17 mouse cellular contexts compared by ENCODE assay signal in genomic region chr13:30193363-30193762, GRCm38 (mm10). TPM values are rescaled to one million over a fixed set of nuclear protein-coding genes. Genes with fewer than 3 reads are reported as not detected.
DNase-seq lines count a peak whose midpoint lies in the region; ATAC-seq and TF ChIP-seq lines count a peak whose summit lies in the region.
"Had no signal": no experiment of that assay in that cellular context is flagged by ENCODE, and none has a peak within 500 bp of the region (broad histone marks: within the 10 kb centered on the region; RNA-seq: fewer than 3 reads in every experiment).

No protein-coding gene starts in this region.

- no peaks in the 10 kb centered on the region for H3K27me3 ChIP-seq in liver, embryonic 14.5 days (ENCODE audit: control insufficient read depth, insufficient read depth, low read length)
- no peaks in the 10 kb centered on the region for H3K27me3 ChIP-seq in liver, postnatal 0 days (ENCODE audit: insufficient read depth, low read length)
- H3K27me3 ChIP-seq: forebrain, embryonic 15.5 days; limb, embryonic 12.5 days; liver, embryonic 15.5 days had no signal

- H3K9ac ChIP-seq in liver, embryonic 14.5 days (replicated peaks) = no peak overlapping the region
- no peak overlapping the region for H3K9ac ChIP-seq in liver, postnatal 0 days (replicated peaks)
- H3K9ac ChIP-seq: forebrain, embryonic 15.5 days; hindbrain, embryonic 14.5 days; limb, embryonic 12.5 days; liver, embryonic 15.5 days had no signal

- H3K9me3 ChIP-seq in liver, embryonic 14.5 days (ENCODE audit: control insufficient read depth, low read length) = no peaks in the 10 kb centered on the region
- H3K9me3 ChIP-seq in liver, postnatal 0 days (ENCODE audit: low read length) = no peaks in the 10 kb centered on the region
- H3K9me3 ChIP-seq: forebrain, embryonic 15.5 days; limb, embryonic 12.5 days; liver, embryonic 15.5 days had no signal

- TF ChIP-seq EP300 in liver, embryonic 14.5 days (IDR thresholded peaks at IDR 0.05; ENCODE audit: low read depth) = no peak
- no peak for TF ChIP-seq EP300 in liver, postnatal 0 days (IDR thresholded peaks at IDR 0.05; ENCODE audit: low read depth)

- peak; percentile 28; the same call in 1 of the 2 replicates for TF ChIP-seq CTCF in liver, embryonic 14.5 days (IDR thresholded peaks at IDR 0.05; ENCODE audit: low read depth)
- no peak; the same call in 1 of the 2 replicates for TF ChIP-seq CTCF in liver, postnatal 0 days (IDR thresholded peaks at IDR 0.05; ENCODE audit: low read depth)

- no peak overlapping the region for H3K4me3 ChIP-seq in liver, embryonic 14.5 days (ENCODE audit: insufficient read depth in 1 of 2, low read depth in 2 of 2, low read length in 2 of 2)
- H3K4me3 ChIP-seq in liver, postnatal 0 days (ENCODE audit: low read depth, low read length) = no peak overlapping the region
- H3K4me3 ChIP-seq: forebrain, embryonic 15.5 days; limb, embryonic 12.5 days; liver, embryonic 15.5 days had no signal

- H3K4me2 ChIP-seq in liver, embryonic 14.5 days (ENCODE audit: low read depth) = no peak overlapping the region
- H3K4me2 ChIP-seq in liver, postnatal 0 days (ENCODE audit: low read depth, low read length) = no peak overlapping the region
- H3K4me2 ChIP-seq: forebrain, embryonic 15.5 days; hindbrain, embryonic 14.5 days; limb, embryonic 12.5 days; liver, embryonic 15.5 days had no signal

- 35% methylated on average over 4 of the region's 4 CpGs for WGBS in liver, embryonic 14.5 days (ENCODE audit: insufficient replicate concordance)
- 51% methylated on average over 4 of the region's 4 CpGs for WGBS in liver, postnatal 0 days (ENCODE audit: insufficient replicate concordance)

- no peak overlapping the region for H3K27ac ChIP-seq in liver, embryonic 14.5 days
- no peak overlapping the region for H3K27ac ChIP-seq in liver, postnatal 0 days (ENCODE audit: low read depth)
- H3K27ac ChIP-seq: forebrain, embryonic 15.5 days; hindbrain, embryonic 14.5 days; limb, embryonic 12.5 days; liver, embryonic 15.5 days had no signal

- H3K36me3 ChIP-seq in liver, embryonic 14.5 days (replicated peaks; ENCODE audit: control insufficient read depth, insufficient read depth, low read depth) = no peaks in the 10 kb centered on the region
- no peaks in the 10 kb centered on the region for H3K36me3 ChIP-seq in liver, postnatal 0 days (replicated peaks; ENCODE audit: insufficient read depth, low read length)
- H3K36me3 ChIP-seq: forebrain, embryonic 15.5 days; limb, embryonic 12.5 days; liver, embryonic 15.5 days had no signal

- no peaks in the 10 kb centered on the region for H3K4me1 ChIP-seq in liver, embryonic 14.5 days (replicated peaks; ENCODE audit: control insufficient read depth in 2 of 2, insufficient read depth in 2 of 2, low read length in 1 of 2)
- no peaks in the 10 kb centered on the region for H3K4me1 ChIP-seq in liver, postnatal 0 days (ENCODE audit: insufficient read depth)
- H3K4me1 ChIP-seq: forebrain, embryonic 15.5 days; liver, embryonic 15.5 days had no signal

- DNase-seq in liver, embryonic 14.5 days (ENCODE audit: low read depth in 3 of 3, low spot score in 3 of 3) = no peak
- DNase-seq in liver, postnatal 0 days = no peak
- peak; percentile 11 for DNase-seq in thymus, postnatal 25 days
- DNase-seq in spleen, postnatal 14 days (ENCODE audit: low spot score in 2 of 2) = no peak
- DNase-seq in adrenal gland, postnatal 14 days = no peak
- DNase-seq: adrenal gland, adult 8-10 months; cerebellum, adult 9-11 months; heart, adult 18-20 months; kidney, adult 8-10 months; midbrain, embryonic 14.5 days; right cerebral cortex, postnatal 14 days had no signal

- ATAC-seq in liver, embryonic 14.5 days (ENCODE audit: insufficient read depth) = no peak
- ATAC-seq in liver, postnatal 0 days = no peak
- peak; percentile 32 for ATAC-seq in CD4-positive, CD25-positive, alpha-beta regulatory T cell, adult 4 months
- peak; percentile 19; the same call in 1 of the 2 replicates for ATAC-seq in common myeloid progenitor, adult 5-6 weeks (replicated peaks; ENCODE audit: low read depth, poor library complexity, severe bottlenecking)
- ATAC-seq: forebrain, embryonic 15.5 days had no signal

RNA-seq across cellular contexts. Expression of gene Mboat1, which starts 57.1 kb away (rescaled TPM):
- 0.60 and 0.65 TPM in 2 replicates for polyA plus RNA-seq in liver, embryonic 14.5 days (2012; rRNA removed)
- polyA plus RNA-seq in liver, embryonic 14.5 days (2014; fragmentation: Nextera tagmentation; extraction: Ambion mirVana) = 1.2 and 1.4 TPM in 2 replicates
- polyA plus RNA-seq in liver, postnatal 0 days (2015; fragmentation: Nextera tagmentation; extraction: Ambion mirVana) = 1.1 and 1.5 TPM in 2 replicates
- polyA plus RNA-seq in CD4-positive, CD25-positive, alpha-beta regulatory T cell, adult 4 months (2017; shearing (Covaris generic)) = 1 to 10 TPM; 9.6 to 9.8 TPM
- 6.1 and 9.5 TPM in 2 replicates for total RNA-seq in common myeloid progenitor, adult 5-6 weeks (2017)
- 3.5 and 5.1 TPM in 2 replicates for total RNA-seq in adrenal gland, postnatal 14 days (2021)

Comparison
In these comparisons a context has a peak if more than half of its experiments do, and no peak if none do; other contexts are left out.
1. ATAC-seq: peak in CD4-positive, CD25-positive, alpha-beta regulatory T cell, adult 4 months (single experiment) and common myeloid progenitor, adult 5-6 weeks (single experiment); none in liver, embryonic 14.5 days (single experiment) and liver, postnatal 0 days (single experiment).